Mouse (Mus musculus) thymus, adult 2 months (tissue): ENCODE results near the gene Ppil3. TPM values are rescaled to one million over a fixed set of nuclear protein-coding genes. Genes with fewer than 3 reads are reported as not detected.

Experiments
- DNase-seq: peaks from one replicate; pipeline ENCODE4 v3.0.0; 2021
- H3K27ac ChIP-seq: fragments of 200-500 bp; 2 replicates; pipeline ENCODE4 v1.5.1; 2012; ENCODE audit warnings: low read length, control low read depth; ENCODE audit not compliant: control insufficient read depth, insufficient read depth
- H3K27me3 ChIP-seq: fragments of 200-500 bp; 2 replicates; pipeline ENCODE4 v1.6.1; 2012; ENCODE audit warnings: mild to moderate bottlenecking, low read length, moderate library complexity, mixed read lengths; ENCODE audit not compliant: control insufficient read depth, insufficient read depth
- H3K36me3 ChIP-seq: fragments of 200-500 bp; 2 replicates; pipeline ENCODE4 v1.6.1; 2012; ENCODE audit warnings: mild to moderate bottlenecking, low read length, moderate library complexity; ENCODE audit not compliant: control insufficient read depth, insufficient read depth
- H3K4me1 ChIP-seq: fragments of 200-500 bp; replicated peaks from 2 replicates; pipeline ENCODE4 v1.6.1; 2012; ENCODE audit warnings: low read length; ENCODE audit not compliant: control insufficient read depth, insufficient read depth
- H3K4me3 ChIP-seq: fragments of 200-500 bp; 2 replicates; pipeline ENCODE4 v1.5.1; 2012; ENCODE audit warnings: mild to moderate bottlenecking, low read length, control low read depth, moderate library complexity; ENCODE audit not compliant: control insufficient read depth, insufficient read depth
- CTCF ChIP-seq: fragments of 200-500 bp; IDR thresholded peaks from 2 replicates; pipeline ENCODE4 v1.5.1; 2012; ENCODE audit warnings: mild to moderate bottlenecking, control low read depth, low read length, moderate library complexity, borderline replicate concordance; ENCODE audit not compliant: control insufficient read depth, poor library complexity, insufficient read depth; ENCODE audit errors: extremely low read depth
- POLR2A ChIP-seq: fragments of 200-500 bp; IDR thresholded peaks from 2 replicates; pipeline ENCODE4 v1.6.1; 2012; ENCODE audit warnings: mild to moderate bottlenecking, low read length, control low read depth, moderate library complexity; ENCODE audit not compliant: control insufficient read depth, poor library complexity, insufficient read depth; ENCODE audit errors: extremely low read depth
- WGBS: fragments of 180-500 bp; shearing (Covaris S2); methylation state at CpG from one replicate; pipeline ENCODE4 v1.1.7; 2018; 5-methylcytosine and 5-hydroxymethylcytosine counted together
- polyA plus RNA-seq: library from polyadenylated mRNA; depleted of rRNA; stranded (reverse); fragments of >200 nt; gene quantifications from 2 replicates; pipeline ENCODE4 v1.2.3, GENCODE M21; 2012

Gene Ppil3
- polyA plus RNA-seq, 1 experiment = 30.4 TPM

- no peak overlapping the region for H3K4me3 ChIP-seq
- H3K4me1 ChIP-seq = no peaks in the 10 kb centered on the region
- 98% methylated on average over 5 of the region's 5 CpGs for WGBS
- H3K27me3 ChIP-seq = no peaks in the 10 kb centered on the region
- no peak overlapping the region for H3K27ac ChIP-seq
- TF ChIP-seq POLR2A (no peak), CTCF (no peak)
- DNase-seq = no peak
- H3K36me3 ChIP-seq = peaks cover 70% of the 10 kb centered on the region
Observed at GRCm38 (mm10) chr1:58403745-58404144, 41.5 kb downstream of the Ppil3 start.

GRCm38 (mm10) chr1:58401396-58401795, 43.9 kb downstream of the Ppil3 start:
- no peak for TF ChIP-seq CTCF
- TF ChIP-seq POLR2A = no peak
- peaks cover 87% of the 10 kb centered on the region for H3K36me3 ChIP-seq

GRCm38 (mm10) chr1:58397731-58398130, 47.6 kb downstream of the Ppil3 start:
- H3K27me3 ChIP-seq = no peaks in the 10 kb centered on the region
- DNase-seq = no peak
- no peak overlapping the region for H3K4me3 ChIP-seq
- 98% methylated on average over 6 of the region's 6 CpGs for WGBS
- H3K27ac ChIP-seq = no peak overlapping the region
- no peaks in the 10 kb centered on the region for H3K4me1 ChIP-seq
- peaks cover 78% of the 10 kb centered on the region for H3K36me3 ChIP-seq
- TF ChIP-seq POLR2A (no peak), CTCF (no peak)

More at GRCm38 (mm10) chr1:58401396-58401795, 43.9 kb downstream of the Ppil3 start:
- Histone ChIP-seq H3K4me3 (no peak overlapping the region), H3K27me3 (no peaks in the 10 kb centered on the region), H3K27ac (no peak overlapping the region), H3K4me1 (no peaks in the 10 kb centered on the region)
- WGBS = 95% methylated on average over 6 of the region's 6 CpGs
- DNase-seq = no peak

- DNase-seq = no peak
- Histone ChIP-seq H3K27ac (no peak overlapping the region), H3K4me3 (no peak overlapping the region), H3K27me3 (no peaks in the 10 kb centered on the region), H3K4me1 (peaks cover 3% of the 10 kb centered on the region), H3K36me3 (peaks cover 62% of the 10 kb centered on the region)
- WGBS = 100% methylated on average over 1 of the region's 1 CpGs
- no peak for TF ChIP-seq POLR2A
- no peak for TF ChIP-seq CTCF
Observed at GRCm38 (mm10) chr1:58396179-58396578, 49.1 kb downstream of the Ppil3 start.

GRCm38 (mm10) chr1:58395341-58395740, 49.9 kb downstream of the Ppil3 start:
- TF ChIP-seq POLR2A = no peak
- TF ChIP-seq CTCF = no peak
- no peak for DNase-seq
- Histone ChIP-seq H3K27ac (no peak overlapping the region), H3K36me3 (peaks cover 54% of the 10 kb centered on the region), H3K4me1 (peaks cover 3% of the 10 kb centered on the region), H3K27me3 (no peaks in the 10 kb centered on the region), H3K4me3 (no peak overlapping the region)
- WGBS = 96% methylated on average over 3 of the region's 3 CpGs

GRCm38 (mm10) chr1:58393284-58394195, 51.7 kb downstream of the Ppil3 start:
- peak; percentile 46 for DNase-seq
- Histone ChIP-seq H3K4me3 (peak overlapping the region; percentile 87), H3K4me1 (peaks cover 3% of the 10 kb centered on the region), H3K27me3 (no peaks in the 10 kb centered on the region), H3K36me3 (peaks cover 37% of the 10 kb centered on the region), H3K27ac (peak overlapping the region; percentile 57)
- no peak for TF ChIP-seq POLR2A
- TF ChIP-seq CTCF = no peak
- 1% methylated on average over 85 of the region's 90 CpGs for WGBS
